Mouse (Mus musculus) spleen, adult 18-20 months (tissue): ENCODE data around the gene Hrh2.

ENCODE experiments used
- DNase-seq, 2 experiments: peaks; one replicate each; pipeline ENCODE4 v3.0.0; 2022; ENCODE audit warnings: mixed read lengths in 2 of 2

Hrh2 gene

DNA sequence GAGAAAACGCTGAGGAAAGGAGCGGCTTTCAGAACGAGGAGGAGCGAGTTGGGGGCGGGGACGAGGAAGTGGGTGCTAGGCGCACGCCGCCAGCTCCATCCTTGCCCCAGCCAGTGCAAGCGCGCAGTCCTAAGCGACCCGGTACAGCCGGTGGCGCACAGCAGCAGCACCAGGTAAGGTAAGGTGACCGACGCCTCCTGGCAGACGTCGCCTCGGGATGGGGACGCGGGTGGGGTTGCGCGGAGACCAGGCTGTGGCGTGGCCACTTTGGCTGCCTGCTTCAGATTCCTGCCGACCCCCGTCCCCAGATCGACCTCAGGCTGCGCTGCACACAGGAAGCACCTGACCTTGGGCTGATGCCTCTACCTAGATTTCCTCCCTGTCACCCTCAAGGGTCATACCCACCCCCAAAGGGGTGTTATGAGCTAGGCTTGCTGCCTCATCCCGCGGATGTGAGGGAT is at the start of gene Hrh2:
Gene Hrh2, plus strand, starts transcription at position 109 of the 461 bp plus-strand sequence.
- DNase-seq = peak; percentile 24 to 47

DNA sequence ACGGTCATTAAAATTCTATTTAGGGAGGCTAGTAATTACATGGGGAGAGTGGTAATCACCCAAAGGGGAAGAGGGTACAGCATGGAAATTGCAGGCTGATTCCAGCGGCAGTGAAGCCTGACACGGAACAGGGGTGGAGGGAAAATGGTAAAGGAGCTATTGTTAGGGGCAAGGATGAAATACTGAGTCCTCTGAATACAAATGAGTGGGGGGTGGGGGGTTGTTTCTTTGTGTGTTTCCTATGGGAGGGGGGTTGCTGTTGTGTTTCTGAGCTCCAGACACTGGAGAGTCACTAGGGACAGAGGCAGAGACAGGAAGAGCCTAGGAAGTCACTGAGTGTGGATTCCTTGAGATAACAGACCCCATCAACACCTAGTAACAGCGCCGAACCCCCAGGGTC is 48.1 kb upstream of the Hrh2 start:
- no peak for DNase-seq

GRCm38 (mm10) chr13:54144624-54145023 is 47.3 kb upstream of the Hrh2 start:
- DNase-seq = no peak

GRCm38 (mm10) chr13:54147328-54147727 is 44.6 kb upstream of the Hrh2 start:
- DNase-seq = peak in 1 of 2 experiments; percentile 10

DNA sequence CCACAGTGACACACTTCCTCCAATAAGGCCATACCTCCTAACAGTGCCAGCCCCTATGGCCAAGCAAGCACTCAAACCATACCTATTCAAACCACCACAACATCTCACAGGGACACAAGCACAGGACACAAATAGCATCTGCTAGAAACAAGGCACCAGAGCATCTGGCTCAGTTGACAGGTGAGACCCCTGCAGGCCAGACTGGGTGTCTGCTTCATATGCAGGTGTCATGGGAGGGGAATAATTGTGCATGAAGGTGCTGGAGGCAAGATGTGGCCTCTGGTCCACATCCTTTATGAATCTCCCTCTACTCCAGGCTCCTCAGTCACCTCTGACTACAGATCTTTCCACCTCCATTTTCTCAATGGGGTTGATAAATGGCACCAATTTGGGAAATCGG is 39.5 kb upstream of the Hrh2 start:
- no peak for DNase-seq

DNA sequence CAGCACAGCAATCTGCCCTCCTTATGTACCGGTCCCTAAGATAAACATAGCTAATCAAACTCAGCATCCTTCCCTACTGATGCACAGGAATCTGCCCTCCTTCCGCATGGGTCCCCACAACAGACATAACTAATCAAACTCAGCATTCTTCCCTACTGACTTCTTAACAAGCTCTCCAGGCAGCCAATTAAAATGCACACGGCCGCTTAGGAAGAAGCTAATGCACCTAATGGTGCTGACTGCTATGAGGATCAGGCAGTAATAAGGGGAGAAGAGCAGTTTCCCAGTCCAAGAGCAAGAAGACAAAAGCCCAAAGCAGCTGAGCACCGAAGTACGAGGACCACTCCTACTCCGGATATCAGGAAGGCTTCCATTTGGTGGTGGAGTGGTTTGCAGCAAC is 39.0 kb upstream of the Hrh2 start:
- no peak for DNase-seq

DNA sequence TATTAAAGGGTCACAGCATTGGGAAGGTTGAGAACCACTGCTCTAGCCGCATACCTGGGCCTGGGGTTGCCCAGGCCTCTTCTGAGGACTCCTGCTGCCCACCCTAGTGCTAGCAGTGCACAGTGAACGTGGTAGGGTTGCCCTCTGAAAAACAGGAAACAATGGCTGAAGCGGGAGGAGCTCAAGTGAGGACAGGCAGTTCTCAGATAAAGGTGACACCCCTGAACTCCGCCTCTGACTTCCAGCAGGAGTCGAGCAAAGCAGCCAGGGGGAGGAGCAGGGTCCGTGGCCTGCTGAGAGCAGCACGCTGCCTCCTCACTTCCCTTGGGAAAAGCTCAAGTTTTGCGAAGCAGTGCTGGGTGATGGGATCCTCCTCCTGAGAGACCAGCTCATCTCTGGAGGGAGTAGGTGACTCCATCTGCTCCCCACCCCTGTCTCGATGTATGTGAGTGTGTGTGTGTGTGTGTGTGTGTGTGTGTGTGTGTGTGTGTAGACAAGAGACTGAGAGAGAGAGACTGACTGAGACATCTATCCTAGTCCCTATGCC is 38.2 kb upstream of the Hrh2 start:
- no peak for DNase-seq

- no peak for DNase-seq
Measured at GRCm38 (mm10) chr13:54155822-54156221, 36.1 kb upstream of the Hrh2 start.

DNA sequence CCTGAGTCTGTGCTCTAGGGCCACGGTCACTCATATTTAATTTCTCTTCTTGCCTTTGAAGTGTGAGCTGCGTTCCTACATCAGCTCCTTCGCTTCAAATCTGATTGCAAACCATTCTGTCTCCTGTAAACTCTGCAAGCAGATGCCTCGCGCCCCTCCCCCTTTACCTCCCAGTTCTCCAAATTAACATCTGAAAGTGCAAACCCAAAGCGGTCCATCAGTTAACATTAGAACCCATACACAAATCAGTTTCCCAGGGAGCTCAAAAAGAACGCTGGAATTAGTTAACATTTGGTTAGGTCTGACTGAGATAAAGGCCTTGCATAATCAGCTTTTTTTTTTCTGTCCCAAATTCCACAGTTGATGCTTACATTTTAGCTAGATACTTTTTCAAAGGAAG is 32.7 kb upstream of the Hrh2 start:
- no peak for DNase-seq

- no peak for DNase-seq
Measured at GRCm38 (mm10) chr13:54159756-54160155, 32.2 kb upstream of the Hrh2 start.

- no peak for DNase-seq
Measured at GRCm38 (mm10) chr13:54160546-54160945, 31.4 kb upstream of the Hrh2 start.

DNA sequence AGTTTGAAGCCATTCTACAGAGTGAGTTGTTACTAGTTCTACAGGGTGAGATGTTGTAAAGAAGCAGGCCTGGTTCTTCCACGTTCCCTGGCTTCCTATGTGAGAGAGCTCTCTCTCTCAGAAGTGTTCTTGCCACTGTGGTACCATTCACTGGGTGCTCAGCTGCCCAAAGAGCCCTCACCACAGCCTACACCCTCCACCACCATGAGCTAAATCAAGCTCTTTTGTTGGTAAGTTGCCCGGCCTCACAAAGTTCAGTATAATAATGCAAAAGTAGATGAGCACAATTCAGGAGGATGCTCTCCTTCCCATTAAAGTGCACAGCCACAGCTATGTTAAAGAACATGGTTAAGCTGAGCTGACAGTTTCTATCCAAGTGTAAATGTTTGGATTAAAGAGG is 30.4 kb upstream of the Hrh2 start:
- no peak for DNase-seq

- DNase-seq = no peak
Measured at GRCm38 (mm10) chr13:54163363-54163762, 28.6 kb upstream of the Hrh2 start.

DNA sequence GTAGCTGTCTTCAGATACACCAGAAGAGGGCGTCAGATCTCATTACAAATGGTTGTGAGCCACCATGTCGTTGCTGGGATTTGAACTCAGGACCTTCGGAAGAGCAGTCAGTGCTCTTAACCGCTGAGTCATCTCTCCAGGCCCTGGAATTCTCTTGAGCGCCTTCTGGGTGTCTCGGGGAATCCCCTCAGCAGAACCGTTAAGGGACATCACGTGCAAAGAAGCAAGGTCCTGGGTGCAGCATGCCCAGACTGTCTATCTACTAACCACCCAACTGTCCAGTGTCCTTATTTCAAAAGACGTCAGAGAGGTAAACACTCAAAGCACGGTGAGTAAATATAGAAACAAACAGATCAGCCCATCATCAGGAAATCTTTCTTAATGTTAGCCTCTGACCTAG is 27.5 kb upstream of the Hrh2 start:
- no peak for DNase-seq

GRCm38 (mm10) chr13:54165066-54165465 is 26.9 kb upstream of the Hrh2 start:
- DNase-seq = no peak

- DNase-seq = no peak
Measured at GRCm38 (mm10) chr13:54165765-54166164, 26.2 kb upstream of the Hrh2 start.

DNA sequence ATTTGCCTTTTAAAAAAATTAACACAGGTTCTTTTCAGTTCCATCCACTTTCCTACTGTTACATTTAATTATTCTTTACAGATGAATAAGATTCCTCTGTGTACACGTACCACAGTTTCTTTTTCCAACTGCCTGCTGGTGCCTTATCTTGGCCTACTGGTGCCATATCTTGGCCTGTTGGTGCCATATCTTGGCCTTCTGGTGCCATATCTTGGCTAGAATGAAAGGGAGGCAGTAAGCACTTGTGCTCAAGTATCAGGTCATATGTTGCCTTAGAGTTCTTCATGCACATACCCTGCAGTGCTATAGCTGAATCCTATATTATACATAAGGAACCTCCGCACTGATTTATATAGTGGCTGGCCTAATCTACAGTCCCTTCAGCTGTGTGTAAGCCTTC is 24.9 kb upstream of the Hrh2 start:
- no peak for DNase-seq

- no peak for DNase-seq
Measured at GRCm38 (mm10) chr13:54168675-54169074, 23.3 kb upstream of the Hrh2 start.

DNA sequence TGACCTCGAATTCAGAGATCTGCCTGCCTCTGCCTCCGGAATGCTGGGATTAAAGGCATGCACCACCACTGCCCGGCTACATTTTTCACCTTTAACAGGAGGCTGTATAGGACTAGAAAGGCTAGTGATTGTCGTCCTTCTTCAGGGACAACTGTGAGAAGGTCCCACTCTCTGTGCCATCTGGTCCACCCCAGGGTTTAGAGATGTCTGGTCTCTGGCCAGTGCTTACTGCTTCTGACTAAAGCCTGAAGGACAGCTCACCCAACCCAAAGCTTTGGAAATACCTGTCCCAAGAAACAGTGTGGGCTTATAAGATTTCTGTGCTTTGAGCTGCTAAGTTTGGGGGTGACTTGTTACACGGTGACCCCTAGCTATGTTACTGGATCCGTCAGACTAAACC is 21.6 kb upstream of the Hrh2 start:
- no peak for DNase-seq

DNA sequence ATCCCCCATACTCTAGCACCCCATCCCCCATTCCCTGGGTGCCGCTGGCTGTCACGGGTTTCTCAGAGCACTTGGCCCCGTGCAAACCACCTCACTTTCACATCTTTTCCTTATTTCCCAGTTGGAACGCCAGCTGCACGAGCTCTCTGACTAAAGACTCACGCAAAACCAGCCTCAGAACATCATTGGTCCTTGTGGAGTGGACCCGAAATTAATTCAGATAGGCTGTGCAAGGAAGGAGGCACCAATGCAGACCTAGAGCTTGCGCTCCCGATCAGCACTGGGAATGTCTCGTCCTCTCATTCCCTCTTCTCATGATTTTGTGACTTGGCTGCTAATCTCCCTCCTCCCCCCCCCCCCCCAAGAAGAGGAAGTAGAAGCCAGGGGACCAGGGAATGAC is 20.6 kb upstream of the Hrh2 start:
- no peak for DNase-seq

DNA sequence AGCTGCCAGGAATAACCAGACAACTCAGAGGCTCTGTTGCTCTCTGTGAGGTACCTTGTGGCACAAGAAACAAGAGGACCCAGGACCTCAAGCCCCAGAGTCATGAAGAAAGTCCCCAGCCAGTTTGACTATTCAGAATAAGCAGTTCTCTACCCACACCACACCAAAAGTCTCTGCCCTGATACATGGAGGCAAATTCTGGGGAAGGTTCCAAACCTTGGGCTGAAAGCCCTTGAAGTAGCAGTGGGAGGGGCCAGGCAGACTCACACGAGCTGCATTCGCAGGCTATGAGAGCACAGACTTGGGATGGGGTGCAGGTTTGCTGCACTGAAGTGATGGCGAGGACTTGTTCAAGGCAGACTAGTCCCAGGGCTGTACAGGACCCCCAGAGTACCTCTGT is 20.2 kb upstream of the Hrh2 start:
- DNase-seq = no peak

GRCm38 (mm10) chr13:54173941-54174340 is 18.0 kb upstream of the Hrh2 start:
- no peak for DNase-seq

DNA sequence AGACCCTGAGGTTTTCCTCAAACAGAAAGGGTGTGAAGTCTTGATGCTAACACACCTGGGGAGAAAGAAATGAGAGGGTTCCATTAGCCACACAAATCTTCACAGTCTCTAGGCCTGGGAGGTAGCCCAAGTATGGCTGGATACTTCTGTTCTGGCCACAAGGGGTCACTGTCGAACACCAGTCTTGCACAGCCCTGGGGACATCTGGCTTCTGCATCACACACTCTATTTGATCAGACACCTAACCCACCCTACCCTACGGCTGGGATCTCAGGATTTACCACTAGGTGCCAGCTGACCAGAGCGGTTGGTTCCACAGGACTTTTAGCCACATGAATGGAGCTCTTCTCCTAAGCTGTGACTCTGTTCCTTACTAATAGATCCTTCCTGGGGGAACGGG is 17.2 kb upstream of the Hrh2 start:
- peak in 1 of 2 experiments; percentile 26 for DNase-seq

- no peak for DNase-seq
Measured at GRCm38 (mm10) chr13:54175426-54175825, 16.5 kb upstream of the Hrh2 start.

DNA sequence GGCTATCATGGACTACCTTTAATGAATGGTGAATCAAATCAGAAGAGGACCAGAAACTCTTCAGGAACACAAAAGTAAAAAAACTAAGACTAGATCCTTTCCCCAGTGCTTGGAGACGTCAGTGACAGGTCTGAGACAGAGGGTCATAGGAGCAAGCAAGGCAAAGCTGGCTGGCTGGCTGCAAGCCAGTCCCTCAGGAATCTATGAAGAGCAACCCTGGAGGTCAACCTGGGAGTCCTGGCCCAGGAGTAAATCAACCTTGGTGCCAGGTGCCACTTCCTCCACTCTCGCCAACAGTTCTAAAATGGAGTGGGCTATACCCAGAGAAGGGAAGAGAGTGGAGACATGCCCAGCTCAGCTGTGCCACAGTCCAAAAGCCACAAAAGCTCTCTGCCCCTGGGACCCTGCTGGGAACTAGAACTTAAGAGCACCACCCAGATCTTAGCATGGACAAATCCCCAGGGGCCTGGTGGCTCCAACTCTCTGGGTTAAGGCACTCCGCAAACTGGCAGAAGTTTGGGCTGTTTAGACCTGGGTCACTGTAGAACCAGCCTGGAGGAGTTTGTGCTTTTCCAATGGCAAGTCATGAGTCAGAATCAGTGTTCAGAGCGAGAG is 15.4 kb upstream of the Hrh2 start:
- DNase-seq = no peak
